Mouse (Mus musculus) brain, adult 2 months (tissue): ENCODE measurements around the gene Bsnd.

ENCODE experiments used
- DNase-seq: peaks from one replicate; pipeline ENCODE4 v3.0.0; 2011; ENCODE audit warnings: low read depth, low spot score

The Bsnd gene

DNA sequence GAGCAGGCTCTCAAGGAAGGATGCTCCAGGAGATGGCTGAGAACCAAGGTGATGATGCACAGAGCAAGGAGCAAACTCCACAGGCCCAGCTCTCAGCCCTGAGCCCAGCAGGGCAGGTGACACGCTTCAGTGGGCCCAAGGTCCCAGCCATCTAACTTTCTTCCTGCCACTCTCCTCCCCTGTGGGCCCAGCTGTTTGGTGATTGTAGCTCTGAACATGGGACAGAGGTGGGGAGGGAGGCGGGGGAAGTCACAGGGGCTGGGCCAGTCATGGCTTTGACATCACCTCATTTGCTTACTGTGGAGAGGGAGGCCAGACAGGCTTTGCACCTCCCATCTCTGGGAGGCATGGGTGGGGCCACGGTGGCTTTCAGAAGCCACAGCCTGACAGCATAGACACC lies at the start of gene Bsnd:
Gene Bsnd, minus strand, starts transcription at position 168 of the 400 bp plus-strand sequence.
- DNase-seq = no peak

DNA sequence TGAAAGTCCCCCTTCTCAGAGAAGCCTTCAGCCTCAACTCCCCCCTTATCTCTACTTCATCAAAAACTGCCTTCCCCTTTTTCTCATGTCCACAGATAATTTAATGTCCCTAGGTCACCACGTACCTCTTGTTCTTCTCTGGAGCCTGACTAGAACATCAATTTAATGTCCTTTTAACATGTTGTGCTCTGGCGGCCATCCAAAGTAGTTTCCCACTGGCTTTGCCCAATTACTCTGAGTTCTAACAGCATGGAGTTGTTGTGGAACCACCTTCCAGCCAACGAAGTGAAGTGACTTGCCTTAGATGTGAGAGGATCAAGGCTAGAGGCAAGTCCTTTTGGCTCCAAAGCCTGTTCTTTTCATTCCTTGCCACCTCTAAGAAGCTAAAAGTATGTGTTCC lies 49.4 kb upstream of the Bsnd start:
- DNase-seq = no peak

DNA sequence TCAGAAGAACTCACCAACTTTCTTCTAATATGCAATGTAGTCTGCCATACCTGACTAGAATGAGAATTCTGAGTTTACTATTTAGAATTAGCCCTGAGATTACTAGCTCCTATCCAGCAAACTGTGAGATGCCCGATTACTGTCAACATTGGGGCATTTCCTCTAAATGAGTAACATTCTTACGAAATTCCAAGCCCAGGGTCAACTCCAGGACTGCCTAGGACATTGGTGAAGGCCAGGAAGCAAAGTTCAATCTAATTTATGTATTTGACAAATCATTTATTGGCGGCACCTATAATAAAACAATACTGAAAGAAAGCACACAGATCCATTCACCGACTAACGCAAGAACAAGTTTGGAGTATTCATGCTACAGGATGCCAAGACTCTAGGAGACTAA lies 47.7 kb upstream of the Bsnd start:
- no peak for DNase-seq

DNA sequence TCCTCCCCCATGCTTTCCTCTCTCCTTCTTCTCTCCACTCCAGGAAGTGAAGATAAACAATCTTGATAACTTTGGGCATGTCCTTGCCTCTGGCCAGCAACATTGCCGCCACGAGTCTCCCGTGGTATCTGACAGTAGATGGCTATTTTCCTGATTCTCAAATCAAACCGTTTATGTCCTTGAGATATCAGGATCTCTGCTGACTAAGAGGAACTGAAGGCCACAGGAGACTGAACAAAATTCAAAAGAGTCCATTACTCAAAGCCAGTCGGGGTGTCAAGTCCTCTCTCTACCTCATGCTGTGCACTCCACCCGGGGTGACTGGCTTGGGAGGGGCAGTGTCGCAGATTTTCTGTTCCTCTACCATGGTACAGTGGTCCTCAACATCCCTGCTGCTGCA lies 42.2 kb upstream of the Bsnd start:
- DNase-seq = no peak

DNA sequence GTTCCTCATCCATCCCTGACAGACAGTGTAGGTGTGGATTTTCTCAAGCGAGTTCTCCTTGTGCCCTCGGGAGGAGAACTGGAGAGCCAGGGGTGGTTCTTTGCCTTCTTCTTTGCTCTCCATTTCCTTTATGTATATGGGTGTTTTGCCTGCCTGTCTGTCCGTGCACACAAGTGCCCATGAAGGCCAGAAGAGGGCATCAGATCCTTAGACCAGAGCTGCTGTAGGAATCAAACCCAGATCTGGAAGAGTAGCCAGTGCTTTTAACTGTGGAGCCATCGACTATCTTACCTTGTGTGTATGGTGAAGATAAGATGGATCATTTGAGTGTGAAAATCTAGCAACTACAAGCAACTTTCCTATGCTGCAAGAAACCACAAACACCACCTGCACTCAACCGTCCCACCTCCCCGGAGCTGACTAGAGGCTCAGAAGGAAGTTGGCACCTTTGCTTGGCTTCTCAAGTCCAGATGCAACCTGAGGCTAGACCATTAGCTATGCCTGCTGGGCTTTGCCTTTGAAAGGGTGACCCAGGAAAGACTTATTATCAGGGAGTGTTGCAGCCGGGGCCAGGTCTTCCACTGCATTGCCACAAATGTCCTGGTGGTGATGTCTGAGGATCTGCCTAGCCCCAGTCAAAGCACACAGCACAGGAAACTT lies 41.5 kb upstream of the Bsnd start:
- DNase-seq = peak; percentile 48

DNA sequence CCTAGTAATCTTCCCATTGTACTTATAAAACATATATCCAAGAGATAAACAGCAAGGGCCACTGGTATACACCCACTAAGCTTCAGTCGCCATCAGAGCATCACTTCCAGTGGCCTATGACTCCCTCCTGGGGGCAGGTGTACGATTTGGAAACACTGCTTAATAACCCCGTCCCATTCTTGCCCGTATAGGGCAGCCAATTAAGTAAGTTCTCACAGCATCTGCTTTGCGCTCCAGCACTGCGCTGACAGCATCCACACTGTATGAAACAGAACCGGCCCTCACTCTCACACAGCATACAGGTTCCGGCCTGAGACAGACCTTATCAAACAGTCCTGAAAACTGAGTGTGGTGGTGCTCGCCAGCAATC lies 38.0 kb upstream of the Bsnd start:
- DNase-seq = no peak

DNA sequence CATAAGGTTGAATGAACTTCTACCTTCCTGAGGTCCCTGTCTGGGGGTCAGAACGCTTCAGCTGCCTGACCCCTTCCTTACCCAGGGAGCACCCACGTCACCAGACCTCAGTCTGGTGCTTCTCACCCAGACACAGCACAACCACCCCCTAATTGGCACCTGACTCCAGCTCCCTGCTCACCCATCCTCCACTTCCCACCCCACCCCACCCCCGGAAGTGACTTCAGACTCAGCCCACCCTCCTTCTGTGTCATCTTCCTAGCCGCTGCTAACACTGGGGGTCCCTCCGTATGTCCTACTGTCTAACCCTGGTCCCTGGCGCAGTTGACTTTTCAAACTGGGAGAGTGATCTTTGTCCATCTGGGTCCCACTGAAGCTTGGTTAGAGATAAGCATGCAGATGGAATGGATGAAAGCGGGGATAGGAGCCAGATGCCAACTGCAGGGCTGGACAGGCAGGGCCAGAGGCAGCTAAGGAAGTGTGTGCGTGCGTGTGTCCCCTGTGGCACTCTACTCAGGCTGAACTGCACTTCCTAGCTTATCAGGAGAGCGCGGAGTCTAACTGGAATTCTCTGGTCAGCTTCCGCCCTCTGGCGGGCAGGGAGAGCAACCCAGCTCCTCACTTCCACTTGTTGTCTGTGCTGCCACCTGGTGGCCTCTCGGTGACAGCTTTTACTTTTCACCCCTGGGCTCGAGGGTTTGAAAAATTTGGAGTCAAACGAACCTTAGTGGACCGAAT lies 37.5 kb upstream of the Bsnd start:
- DNase-seq = peak; percentile 96

DNA sequence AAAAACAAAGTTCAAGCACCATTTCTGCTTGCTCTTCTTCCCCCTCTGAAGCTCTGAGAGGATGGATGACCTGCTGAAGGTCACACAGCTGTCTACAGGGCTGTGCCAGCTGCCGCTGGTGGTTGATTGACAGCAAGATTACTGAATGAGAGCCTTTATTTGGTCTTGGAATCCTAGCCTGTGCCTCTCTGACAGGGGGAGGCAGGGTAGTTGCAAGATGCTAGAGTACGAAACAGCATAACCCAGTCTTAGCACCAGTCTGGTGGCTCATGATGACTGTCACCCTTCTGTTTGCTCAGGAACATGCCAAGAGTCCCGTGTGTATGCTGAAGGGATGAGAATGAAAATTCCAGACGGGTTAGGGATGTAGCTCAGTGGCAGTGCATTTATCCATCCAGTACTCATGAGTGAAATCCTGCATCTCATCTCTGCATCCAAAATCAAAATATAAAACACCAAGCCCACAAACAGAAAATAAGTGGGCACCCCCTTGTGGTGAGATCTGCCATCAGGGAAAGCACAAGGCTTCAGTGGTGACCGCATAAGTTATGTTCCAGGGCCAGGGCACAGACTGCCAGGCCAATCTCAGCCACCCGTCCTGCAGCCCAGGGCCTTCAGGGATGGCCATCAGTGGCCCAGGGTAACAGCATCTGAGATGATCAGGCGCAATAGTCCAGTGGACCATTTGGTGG lies 35.9 kb upstream of the Bsnd start:
- peak; percentile 64 for DNase-seq

DNA sequence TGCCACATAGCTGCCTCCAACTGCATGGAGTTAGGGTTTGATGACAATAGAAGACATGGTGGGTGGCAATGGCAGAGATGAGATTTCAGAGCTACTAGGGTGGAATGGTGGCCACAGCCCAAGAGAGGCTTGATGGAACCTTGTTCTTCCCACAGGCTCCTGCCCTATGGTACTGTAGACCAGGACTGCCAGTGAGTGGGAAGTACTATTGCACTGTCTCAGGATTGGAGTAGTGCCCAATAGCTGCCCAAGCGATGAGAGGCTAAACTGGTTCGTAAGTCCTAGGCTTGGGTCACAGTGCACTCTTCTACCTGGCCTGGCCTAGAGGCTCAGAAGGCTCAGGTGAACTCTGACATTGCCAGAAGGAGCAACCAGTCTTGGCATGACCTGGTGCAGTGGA lies 32.9 kb upstream of the Bsnd start:
- DNase-seq = no peak

DNA sequence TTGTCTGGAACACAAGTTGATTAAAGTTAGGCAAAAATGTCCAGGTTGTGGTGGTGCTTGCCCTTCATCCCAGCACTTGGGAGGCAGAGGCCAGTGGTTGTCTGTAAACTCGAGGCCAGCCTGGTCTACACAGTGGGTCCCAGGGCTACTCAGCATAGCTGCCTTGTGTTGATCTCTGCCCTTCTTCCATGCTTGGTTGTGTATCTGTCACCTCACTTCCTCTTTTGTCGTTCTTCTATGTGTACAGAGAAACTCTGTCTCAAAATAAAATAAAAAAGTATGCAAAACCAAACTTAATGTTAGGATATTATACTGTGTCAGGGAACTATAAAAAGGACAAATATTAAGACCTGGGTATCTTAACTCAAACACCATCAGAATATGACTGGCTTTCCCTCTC lies 32.0 kb upstream of the Bsnd start:
- no peak for DNase-seq

DNA sequence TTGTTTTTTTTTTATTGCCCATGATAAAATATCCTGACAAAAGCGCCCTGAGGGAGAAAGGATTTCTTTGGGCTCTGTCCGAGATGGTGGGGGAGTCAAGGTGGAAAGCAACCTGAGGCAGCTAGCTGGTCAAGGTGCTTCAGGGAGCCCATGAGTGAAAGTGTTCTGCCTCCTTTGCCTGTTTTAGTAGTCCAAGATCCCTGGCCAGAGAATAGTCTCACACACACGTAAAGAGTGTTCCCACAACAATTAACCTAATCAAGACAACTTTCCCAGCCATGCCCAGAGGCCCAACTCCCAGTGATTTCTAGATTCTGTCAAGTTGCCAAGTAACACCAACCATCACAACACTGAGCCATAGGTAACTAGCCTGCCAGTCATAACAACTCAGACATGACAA lies 30.5 kb upstream of the Bsnd start:
- DNase-seq = no peak

DNA sequence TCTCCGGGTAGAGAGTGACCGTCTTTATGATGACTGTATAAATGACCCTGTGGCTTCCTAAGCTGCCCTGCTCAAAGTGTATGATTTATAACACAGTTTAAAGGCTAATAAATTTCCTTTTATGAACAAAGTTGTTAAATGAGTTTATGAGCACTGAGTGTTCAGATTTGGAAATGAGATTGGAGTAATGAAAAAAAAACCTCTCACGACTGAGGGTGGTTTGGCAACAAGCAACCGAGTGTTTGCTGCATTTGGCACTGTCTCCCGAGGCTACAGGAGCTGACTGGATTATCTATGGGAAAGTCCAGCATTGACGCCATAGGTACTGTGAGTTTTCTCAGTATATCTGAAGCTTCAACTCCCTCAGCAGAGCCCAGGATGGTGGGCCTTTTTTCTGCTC lies 22.5 kb upstream of the Bsnd start:
- DNase-seq = peak; percentile 43

DNA sequence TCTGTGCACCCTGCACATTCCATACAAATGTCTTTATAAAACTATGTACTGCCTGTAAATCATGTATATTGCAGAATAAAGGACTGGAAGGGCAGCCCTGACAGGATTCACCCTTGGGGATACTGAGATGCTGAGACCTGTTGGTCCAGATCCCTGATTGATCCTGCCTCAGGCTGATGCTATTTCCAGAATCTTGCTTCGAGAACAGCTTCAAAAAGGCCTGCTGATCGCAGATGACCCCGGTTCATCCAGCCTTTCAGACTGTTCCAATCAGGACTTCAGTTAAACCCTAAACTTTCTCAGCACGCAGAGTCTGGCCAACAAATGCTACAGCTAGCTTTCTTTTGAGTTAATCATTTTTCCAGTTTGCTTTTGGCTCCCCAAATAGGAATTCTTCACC lies 17.8 kb upstream of the Bsnd start:
- DNase-seq = no peak

DNA sequence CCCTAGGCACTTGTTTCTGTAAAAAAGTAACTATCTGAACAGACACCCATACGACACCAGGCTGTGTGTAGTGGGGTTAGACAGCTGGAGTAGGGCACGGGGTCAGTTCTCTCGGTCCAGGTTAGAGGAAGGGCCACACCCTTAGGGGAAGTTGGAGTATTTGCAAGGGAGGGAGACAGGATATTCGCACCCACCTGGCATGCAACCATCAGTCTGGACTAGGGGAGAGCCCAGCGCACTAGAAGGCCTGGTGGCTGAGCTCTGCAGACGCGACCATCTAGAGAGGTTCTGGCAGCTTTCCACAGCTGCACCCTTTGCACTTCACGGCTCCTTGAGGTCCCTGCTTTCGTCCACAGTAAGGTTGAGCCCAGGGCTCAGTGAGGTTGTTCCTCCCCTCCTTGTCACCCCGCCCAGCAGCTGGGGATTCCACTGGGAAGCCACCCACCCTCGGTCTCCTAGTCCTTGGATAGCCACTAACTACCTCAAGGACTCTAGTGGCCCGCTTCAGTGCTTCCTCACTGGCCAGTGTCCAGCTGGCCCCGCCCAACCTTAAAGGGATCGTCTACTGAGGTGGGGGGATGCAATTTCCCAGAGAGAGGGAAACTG lies 13.5 kb upstream of the Bsnd start:
- DNase-seq = no peak

DNA sequence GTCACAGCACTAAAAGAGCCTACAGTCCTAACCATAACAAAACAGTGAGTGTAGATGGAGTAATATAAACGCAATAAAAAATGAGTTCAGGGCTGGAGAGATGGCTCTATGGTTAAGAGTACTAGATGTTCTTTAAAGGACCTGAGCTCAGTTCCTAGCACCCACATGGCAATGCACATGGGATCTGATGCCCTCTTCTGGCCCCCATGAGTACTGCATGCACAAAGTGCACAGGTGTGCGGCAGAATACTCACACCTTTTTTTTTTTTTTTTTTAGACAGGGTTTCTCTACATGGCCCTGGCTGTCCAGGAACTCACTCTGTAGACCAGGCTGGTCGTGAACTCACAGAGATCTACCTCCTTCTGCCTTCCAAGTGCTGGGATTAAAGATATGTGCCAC lies 11.5 kb upstream of the Bsnd start:
- DNase-seq = no peak

DNA sequence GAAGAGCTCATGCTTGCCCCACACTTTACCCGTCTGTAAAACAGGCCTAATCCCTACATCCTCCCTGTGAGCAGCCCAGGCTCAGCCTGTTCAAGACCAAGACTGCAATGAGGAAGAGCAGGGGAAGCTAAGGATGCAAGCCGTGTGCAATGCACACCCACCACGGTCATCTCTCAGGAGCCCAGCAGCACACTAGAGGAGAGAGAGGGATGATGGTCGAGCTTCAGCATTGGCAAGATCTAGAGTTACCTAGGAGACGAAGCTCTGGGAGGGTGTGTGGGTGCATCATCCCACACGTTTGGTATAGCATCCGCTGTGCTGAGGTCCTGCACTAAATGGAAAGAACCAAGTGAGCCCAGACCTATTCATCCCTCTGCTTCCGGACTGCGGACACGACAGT lies 8.0 kb upstream of the Bsnd start:
- DNase-seq = peak; percentile 87

DNA sequence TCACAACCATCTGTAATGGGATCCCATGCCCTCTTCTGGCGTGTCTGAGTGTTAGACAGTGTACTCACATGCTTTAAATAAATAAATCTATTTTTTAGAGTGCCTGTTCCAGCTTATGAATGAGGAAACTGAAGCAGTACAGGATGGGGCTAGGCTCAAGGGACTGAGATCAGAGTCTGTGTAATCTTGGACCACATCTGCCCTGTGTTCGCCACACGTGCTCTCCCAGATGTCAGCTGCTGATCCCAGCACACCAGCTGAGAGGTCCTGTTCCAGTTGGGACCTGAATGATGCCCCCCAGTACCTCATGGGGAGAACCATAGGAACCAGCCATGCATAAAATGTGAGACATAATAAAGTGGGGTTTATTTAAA lies 6.4 kb upstream of the Bsnd start:
- DNase-seq = no peak

DNA sequence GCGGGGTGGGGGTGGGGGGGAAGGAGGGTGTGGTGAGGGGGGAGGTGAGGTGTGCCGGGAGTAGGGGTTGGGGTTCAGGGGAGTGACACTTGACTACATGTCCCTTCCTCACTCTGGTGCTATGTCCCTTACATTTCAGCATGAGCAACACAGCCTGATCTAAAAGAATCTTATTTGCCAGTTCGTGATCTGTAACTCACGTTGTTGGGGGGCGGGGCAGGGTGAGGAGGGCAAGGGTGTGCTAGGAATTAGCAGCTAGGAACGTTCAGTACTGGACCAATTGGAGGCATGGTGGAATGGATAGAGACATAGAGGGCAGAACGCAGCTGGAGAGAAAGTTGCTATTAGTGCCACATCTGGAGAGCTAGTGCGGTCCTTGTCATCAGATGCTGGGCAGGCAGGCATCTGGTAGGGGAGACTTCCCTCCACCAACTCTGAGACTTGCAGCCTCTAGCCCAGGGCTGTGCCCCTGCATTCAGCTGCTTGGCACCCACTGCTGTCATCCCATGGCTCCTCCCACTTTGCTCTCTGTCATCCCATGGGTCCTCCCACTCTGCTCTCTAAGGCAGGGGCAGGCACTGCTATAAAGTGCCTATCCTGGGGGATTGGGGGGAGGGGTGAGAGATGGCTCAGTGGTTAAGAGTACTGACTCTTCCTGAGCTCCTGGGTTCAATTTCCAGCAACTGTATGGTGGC lies 5.8 kb upstream of the Bsnd start:
- DNase-seq = no peak

DNA sequence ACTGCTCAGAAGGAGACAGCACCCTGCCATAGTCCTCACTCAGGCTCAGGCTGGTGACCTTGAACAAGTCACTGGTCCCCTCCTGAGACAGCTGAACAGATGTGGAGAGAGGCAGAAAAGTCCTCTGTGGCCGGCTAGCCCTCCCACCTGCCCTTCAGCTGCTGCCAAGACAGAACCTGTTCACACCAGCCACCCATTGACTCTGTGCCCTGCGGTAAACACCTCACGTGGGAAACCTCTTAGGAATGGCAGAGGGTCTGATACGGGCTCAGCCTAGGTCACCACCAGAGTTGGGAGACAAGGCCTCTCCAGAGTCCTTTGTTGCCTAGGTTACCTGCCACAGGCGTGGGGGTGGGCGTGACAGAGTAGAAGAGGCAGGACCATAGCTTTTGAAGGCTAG lies 4.8 kb upstream of the Bsnd start:
- DNase-seq = no peak

DNA sequence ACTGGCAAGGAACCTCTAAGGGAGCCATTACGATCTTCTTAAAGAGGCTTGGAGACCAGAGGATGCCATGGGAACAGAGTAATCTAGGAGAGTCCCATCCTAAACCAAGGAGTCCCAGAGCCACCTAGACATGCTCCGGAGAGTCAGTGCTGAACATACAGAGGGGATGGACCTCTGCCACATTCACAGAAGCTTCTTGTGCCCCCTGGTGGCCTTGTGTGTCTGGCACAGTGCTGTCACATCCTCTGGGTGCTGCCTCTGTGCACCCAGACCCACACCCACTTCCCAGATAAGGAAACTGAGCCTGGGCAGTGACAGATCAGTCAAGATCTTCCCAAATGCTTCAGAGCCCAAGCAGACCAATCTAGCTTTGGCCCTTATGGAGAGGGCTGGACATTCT lies 1.6 kb upstream of the Bsnd start:
- peak; percentile 42 for DNase-seq

DNA sequence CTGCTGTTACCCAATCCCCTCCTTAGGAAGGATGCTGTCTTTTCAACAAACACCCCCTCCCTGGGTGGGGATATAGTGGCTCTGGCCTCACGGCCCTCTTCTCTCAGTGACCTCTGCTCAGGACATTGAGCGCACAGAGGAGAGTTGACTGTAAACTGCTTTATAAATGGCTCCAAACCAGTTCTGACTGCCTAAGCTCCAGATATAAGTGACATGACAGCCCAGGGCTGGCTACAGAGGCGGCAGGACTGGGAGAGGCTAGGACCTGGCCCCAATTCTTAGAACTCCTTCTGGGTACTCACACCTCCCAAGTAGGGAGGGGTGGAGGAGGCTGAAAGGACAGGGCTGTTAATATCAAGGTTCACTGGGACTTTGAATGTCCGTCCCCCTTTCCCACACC lies 1.5 kb downstream of the Bsnd start:
- no peak for DNase-seq

DNA sequence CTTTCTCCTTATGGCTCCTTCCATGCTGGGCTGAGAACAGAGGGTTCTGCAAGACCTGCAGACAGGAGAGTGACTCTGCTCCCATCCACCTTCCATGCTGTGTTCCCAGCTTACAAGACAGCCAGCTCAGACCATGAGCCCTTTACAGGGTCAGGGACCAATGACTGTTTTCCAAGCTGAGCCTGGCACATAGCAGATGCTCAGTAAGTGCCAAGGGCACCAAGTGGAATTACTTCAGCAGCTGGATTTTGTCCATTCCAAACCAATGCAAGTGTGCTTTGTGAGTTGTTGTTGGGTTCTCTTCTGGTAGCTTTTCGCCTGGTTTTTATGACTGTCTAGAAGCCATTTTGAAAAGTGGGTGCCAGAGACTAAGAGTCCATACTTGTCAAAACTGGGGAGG lies 8.3 kb downstream of the Bsnd start:
- no peak for DNase-seq
